Mouse (Mus musculus) urinary bladder, postnatal 36 days (tissue): ENCODE data around the gene Mcrs1.

ENCODE experiments used
- DNase-seq, 2 experiments: peaks; one replicate each; pipeline ENCODE4 v3.0.0; 2022; ENCODE audit warnings: low spot score in 2 of 2, mixed read lengths in 1 of 2

The Mcrs1 gene

GRCm38 (mm10) chr15:99213183-99213582 is 38.6 kb downstream of the Mcrs1 start:
- no peak for DNase-seq

- no peak for DNase-seq
Measured at GRCm38 (mm10) chr15:99205959-99206358, 45.8 kb downstream of the Mcrs1 start.

GRCm38 (mm10) chr15:99198761-99199160 is 53.0 kb downstream of the Mcrs1 start:
- DNase-seq: peak; percentile 15 to 18

- no peak for DNase-seq
Measured at GRCm38 (mm10) chr15:99195043-99195442, 56.7 kb downstream of the Mcrs1 start.

- no peak for DNase-seq
Measured at GRCm38 (mm10) chr15:99194358-99194757, 57.4 kb downstream of the Mcrs1 start.
